In the genomic region with DNA sequence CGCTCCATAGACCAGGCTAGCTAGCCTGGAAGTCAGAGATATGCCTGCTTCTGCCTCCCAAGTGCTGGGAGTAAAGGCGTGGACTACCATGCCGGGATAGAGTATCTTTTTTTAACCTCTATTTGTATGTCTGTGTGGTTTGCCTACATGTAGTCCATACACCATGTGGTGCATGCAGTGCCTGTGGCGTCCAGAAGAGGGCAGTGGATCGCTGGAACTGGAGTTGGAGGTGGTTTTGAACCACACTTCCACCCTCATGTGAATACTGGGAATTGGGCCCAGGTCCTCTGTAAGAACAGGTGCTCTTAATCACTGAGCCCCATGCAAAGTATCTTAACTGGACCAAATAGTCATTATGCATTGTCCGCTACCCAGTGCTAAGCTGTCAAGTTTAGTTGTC, we compare ENCODE assay signal across 8 mouse cellular contexts.
DNase-seq lines count a peak whose midpoint lies in the region; TF ChIP-seq lines count a peak whose summit lies in the region.

No protein-coding gene starts in this region.

- no peak overlapping the region for H3K27ac ChIP-seq in testis, adult 2 months (ENCODE audit: control insufficient read depth, insufficient read depth, low read depth, low read length)
- H3K27ac ChIP-seq in limb, embryonic 10.5 days, result no peak overlapping the region

- no peaks in the 10 kb centered on the region for H3K27me3 ChIP-seq in testis, adult 2 months (ENCODE audit: control insufficient read depth, insufficient read depth, low read length)
- H3K27me3 ChIP-seq in limb, embryonic 10.5 days (ENCODE audit: low read depth, poor library complexity, severe bottlenecking), result peaks cover 89% of the 10 kb centered on the region

- H3K9me3 ChIP-seq in limb, embryonic 10.5 days (replicated peaks), result no peaks in the 10 kb centered on the region

- H3K4me1 ChIP-seq in testis, adult 2 months (ENCODE audit: control insufficient read depth, insufficient read depth, low read length), result peaks cover 2% of the 10 kb centered on the region; the same call in 1 of the 2 replicates
- H3K4me1 ChIP-seq in limb, embryonic 10.5 days, result peaks cover 16% of the 10 kb centered on the region

- DNase-seq in gastrocnemius, postnatal 10 days, result peak; percentile 25
- DNase-seq in gastrocnemius, postnatal 14 days, result no peak
- no peak for DNase-seq in testis, postnatal 10 days (ENCODE audit: low spot score)
- DNase-seq in limb, embryonic 10.5 days (ENCODE audit: low spot score), result peak; percentile 47
- peak; percentile 66 to 68 for DNase-seq in thymus, postnatal 36 days
- DNase-seq in testis, postnatal 14 days (ENCODE audit: low spot score), result no peak
- DNase-seq in frontal cortex, adult 2 months (ENCODE audit: extremely low spot score in 1 of 2, low spot score in 1 of 2), result no peak

- no peak overlapping the region for H3K4me3 ChIP-seq in testis, adult 2 months (ENCODE audit: control insufficient read depth, low read depth, low read length)
- H3K4me3 ChIP-seq in limb, embryonic 10.5 days, result no peak overlapping the region

- no peak for TF ChIP-seq POLR2A in testis, adult 2 months (IDR thresholded peaks at IDR 0.05; ENCODE audit: control insufficient read depth, low read depth, low read length)

- H3K36me3 ChIP-seq in testis, adult 2 months (ENCODE audit: control insufficient read depth, insufficient read depth, low read length), result no peaks in the 10 kb centered on the region
- no peaks in the 10 kb centered on the region for H3K36me3 ChIP-seq in limb, embryonic 10.5 days

- TF ChIP-seq CTCF in testis, adult 2 months (IDR thresholded peaks at IDR 0.05; ENCODE audit: control insufficient read depth, insufficient read depth, insufficient replicate concordance, low read depth, low read length), result peak; percentile 40; the same call in 1 of the 2 replicates

- intact Hi-C loops in gastrocnemius, postnatal 14 days (cut with DNase I; ENCODE audit: low total_unique reads), result no loop called here

- 65% methylated on average over 6 of the region's 6 CpGs for WGBS in limb, embryonic 10.5 days

Comparison
In these comparisons a context has a peak if more than half of its experiments do, and no peak if none do; other contexts are left out.
1. DNase-seq: peak in gastrocnemius, postnatal 10 days (single experiment), limb, embryonic 10.5 days (single experiment) and thymus, postnatal 36 days (2 of 2); none in gastrocnemius, postnatal 14 days (single experiment), testis, postnatal 10 days (single experiment), testis, postnatal 14 days (single experiment) and frontal cortex, adult 2 months (0 of 2).